Mouse (Mus musculus) forebrain, embryonic 14.5 days (tissue): ENCODE data around the gene Ifitm10. TPM values are rescaled to one million over a fixed set of nuclear protein-coding genes. Genes with fewer than 3 reads are reported as not detected.
A peak's percentile ranks its signal among the peaks of the same experiment; 100 is the strongest.

ENCODE experiments used
- ATAC-seq: fragments of 200-750 bp; cut with Nextera tagmentation; 2 replicates; pipeline ENCODE4 v1.8.0; 2017; ENCODE audit warnings: mild to moderate bottlenecking, moderate library complexity
- DNase-seq: peaks from one replicate; pipeline ENCODE4 v3.0.0-alpha.2; 2015; ENCODE audit warnings: low spot score
- H3K27ac ChIP-seq: fragments of 300-500 bp; sonication (generic); 2 replicates; pipeline ENCODE4 v1.5.1; 2014; ENCODE audit warnings: low read depth, mild to moderate bottlenecking, control low read depth, low read length, moderate library complexity
- H3K27me3 ChIP-seq: fragments of 300-500 bp; sonication (generic); replicated peaks from 2 replicates; pipeline ENCODE4 v1.6.1; 2014; ENCODE audit warnings: low read length, control low read depth, mixed read lengths; ENCODE audit not compliant: control insufficient read depth, insufficient read depth
- H3K36me3 ChIP-seq: fragments of 300-500 bp; sonication (generic); 2 replicates; pipeline ENCODE4 v1.6.1; 2014; ENCODE audit warnings: low read length, control low read depth; ENCODE audit not compliant: control insufficient read depth, insufficient read depth
- H3K4me1 ChIP-seq: fragments of 300-500 bp; sonication (generic); 2 replicates; pipeline ENCODE4 v1.6.1; 2014; ENCODE audit warnings: antibody characterized with exemption, low read length, control low read depth; ENCODE audit not compliant: control insufficient read depth, insufficient read depth
- H3K4me2 ChIP-seq: fragments of 300-500 bp; sonication (generic); 2 replicates; pipeline ENCODE4 v1.6.1; 2014; ENCODE audit warnings: mild to moderate bottlenecking, control low read depth, low read length
- H3K4me3 ChIP-seq: fragments of 300-500 bp; sonication (generic); 2 replicates; pipeline ENCODE4 v1.5.1; 2014; ENCODE audit warnings: low read depth, low read length, control low read depth
- H3K9ac ChIP-seq: fragments of 300-500 bp; sonication (generic); 2 replicates; pipeline ENCODE4 v1.6.1; 2014; ENCODE audit warnings: mild to moderate bottlenecking, low read length, control low read depth, moderate library complexity
- H3K9me3 ChIP-seq: fragments of 300-500 bp; sonication (generic); replicated peaks from 2 replicates; pipeline ENCODE4 v1.6.1; 2016; ENCODE audit warnings: low read length, control low read depth, mixed read lengths; ENCODE audit not compliant: control insufficient read depth
- WGBS: fragments of 180-500 bp; shearing (Covaris S2); extraction: QIAGEN DNeasy Blood & Tissue Kit; methylation state at CpG from one replicate; pipeline ENCODE4 v1.1.7; 2014; 5-methylcytosine and 5-hydroxymethylcytosine counted together
- polyA plus RNA-seq: library from polyadenylated mRNA; unstranded; fragments of >200 nt; fragmentation: Nextera tagmentation; extraction: Ambion mirVana; gene quantifications from 2 replicates; pipeline ENCODE4 v1.2.1, GENCODE M21; 2014

The Ifitm10 gene
- polyA plus RNA-seq, 1 experiment from 2014 or later, result 1.9 TPM

GRCm38 (mm10) chr7:142376096-142376495, 2.5 kb upstream of the Ifitm10 start:
- Histone ChIP-seq H3K9me3 (no peaks in the 10 kb centered on the region), H3K4me3 (no peak overlapping the region), H3K4me1 (no peaks in the 10 kb centered on the region), H3K4me2 (no peak overlapping the region), H3K36me3 (peaks cover 53% of the 10 kb centered on the region), H3K27me3 (peaks cover 21% of the 10 kb centered on the region), H3K27ac (no peak overlapping the region), H3K9ac (no peak overlapping the region)
- DNase-seq (no peak), ATAC-seq (no peak)
- WGBS, result 92% methylated on average over 4 of the region's 4 CpGs

- Histone ChIP-seq H3K4me3 (no peak overlapping the region), H3K27me3 (peaks cover 28% of the 10 kb centered on the region), H3K4me1 (no peaks in the 10 kb centered on the region), H3K36me3 (peaks cover 45% of the 10 kb centered on the region), H3K4me2 (no peak overlapping the region), H3K27ac (no peak overlapping the region), H3K9me3 (no peaks in the 10 kb centered on the region), H3K9ac (no peak overlapping the region)
- 84% methylated on average over 6 of the region's 6 CpGs for WGBS
- DNase-seq (no peak), ATAC-seq (no peak)
Observed at GRCm38 (mm10) chr7:142375261-142375724, 1.7 kb upstream of the Ifitm10 start.

GRCm38 (mm10) chr7:142374413-142375015, 961 bp upstream of the Ifitm10 start:
- Histone ChIP-seq H3K27me3 (peaks cover 28% of the 10 kb centered on the region), H3K4me1 (no peaks in the 10 kb centered on the region), H3K9ac (no peak overlapping the region), H3K9me3 (no peaks in the 10 kb centered on the region), H3K27ac (no peak overlapping the region), H3K36me3 (peaks cover 37% of the 10 kb centered on the region), H3K4me3 (no peak overlapping the region), H3K4me2 (no peak overlapping the region)
- DNase-seq (no peak), ATAC-seq (no peak)
- WGBS, result 94% methylated on average over 5 of the region's 5 CpGs

- no peak overlapping the region for H3K9ac ChIP-seq
- peaks cover 23% of the 10 kb centered on the region for H3K36me3 ChIP-seq
- no peaks in the 10 kb centered on the region for H3K4me1 ChIP-seq
- DNase-seq (no peak), ATAC-seq (no peak)
- no peak overlapping the region for H3K4me3 ChIP-seq
- WGBS, result 78% methylated on average over 5 of the region's 5 CpGs
- no peaks in the 10 kb centered on the region for H3K9me3 ChIP-seq
- no peak overlapping the region for H3K4me2 ChIP-seq
- peaks cover 28% of the 10 kb centered on the region for H3K27me3 ChIP-seq
- no peak overlapping the region for H3K27ac ChIP-seq
Observed at GRCm38 (mm10) chr7:142373039-142373438, 514 bp downstream of the Ifitm10 start.

GRCm38 (mm10) chr7:142371768-142372661, 1.5 kb downstream of the Ifitm10 start:
- DNase-seq (no peak), ATAC-seq (no peak)
- WGBS, result 1% methylated on average over 61 of the region's 64 CpGs
- H3K4me3 ChIP-seq, result peak overlapping the region; percentile 34
- H3K27me3 ChIP-seq, result peaks cover 28% of the 10 kb centered on the region
- H3K4me1 ChIP-seq, result no peaks in the 10 kb centered on the region
- no peak overlapping the region for H3K27ac ChIP-seq
- H3K9me3 ChIP-seq, result no peaks in the 10 kb centered on the region
- peak overlapping the region; percentile 58 for H3K4me2 ChIP-seq
- H3K9ac ChIP-seq, result peak overlapping the region; percentile 40
- peaks cover 16% of the 10 kb centered on the region for H3K36me3 ChIP-seq

DNA sequence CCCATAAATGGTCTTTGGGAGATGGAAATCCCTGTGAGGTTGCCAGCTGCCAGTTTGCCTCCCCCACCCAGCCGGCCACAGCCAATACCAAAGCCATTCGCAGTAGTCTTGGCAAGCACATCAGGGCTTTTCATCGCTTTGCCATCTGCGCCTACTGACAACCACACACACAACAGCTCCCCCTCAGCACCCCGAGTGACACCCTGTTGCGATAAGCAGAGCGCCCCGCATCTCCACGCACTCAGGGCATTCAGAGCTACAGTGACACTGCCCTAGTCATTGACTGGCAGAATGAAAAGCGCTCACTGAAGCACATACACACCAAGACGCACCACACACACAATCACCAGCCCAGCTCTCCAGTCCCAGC, 2.2 kb downstream of the Ifitm10 start:
- peak; percentile 44 for DNase-seq
- Histone ChIP-seq H3K4me2 (peak overlapping the region; percentile 58), H3K27ac (no peak overlapping the region), H3K4me3 (peak overlapping the region; percentile 34), H3K9ac (peak overlapping the region; percentile 40; the same call in 1 of the 2 replicates), H3K4me1 (no peaks in the 10 kb centered on the region), H3K36me3 (peaks cover 9% of the 10 kb centered on the region), H3K27me3 (peaks cover 28% of the 10 kb centered on the region), H3K9me3 (no peaks in the 10 kb centered on the region)
- peak; percentile 23; the same call in 1 of the 2 replicates for ATAC-seq
- 20% methylated on average over 11 of the region's 11 CpGs for WGBS

GRCm38 (mm10) chr7:142370937-142371336, 2.6 kb downstream of the Ifitm10 start:
- WGBS, result 78% methylated on average over 18 of the region's 18 CpGs
- peaks cover 5% of the 10 kb centered on the region for H3K36me3 ChIP-seq
- peaks cover 28% of the 10 kb centered on the region for H3K27me3 ChIP-seq
- ATAC-seq (no peak), DNase-seq (no peak)
- no peaks in the 10 kb centered on the region for H3K4me1 ChIP-seq
- no peak overlapping the region for H3K9ac ChIP-seq
- no peaks in the 10 kb centered on the region for H3K9me3 ChIP-seq
- no peak overlapping the region for H3K27ac ChIP-seq
- H3K4me3 ChIP-seq, result no peak overlapping the region
- peak overlapping the region; percentile 58; the same call in 1 of the 2 replicates for H3K4me2 ChIP-seq

- no peak overlapping the region for H3K4me3 ChIP-seq
- no peaks in the 10 kb centered on the region for H3K4me1 ChIP-seq
- DNase-seq (no peak), ATAC-seq (no peak)
- no peak overlapping the region for H3K27ac ChIP-seq
- WGBS, result 75% methylated on average over 6 of the region's 6 CpGs
- H3K9me3 ChIP-seq, result no peaks in the 10 kb centered on the region
- peaks cover 28% of the 10 kb centered on the region for H3K27me3 ChIP-seq
- 0 out of 2 replicates have a peak, but pooled peaks cover 3% of the 10 kb centered on the region for H3K36me3 ChIP-seq
- H3K4me2 ChIP-seq, result no peak overlapping the region
- H3K9ac ChIP-seq, result no peak overlapping the region
Observed at GRCm38 (mm10) chr7:142369820-142370219, 3.7 kb downstream of the Ifitm10 start.

GRCm38 (mm10) chr7:142368856-142369255, 4.7 kb downstream of the Ifitm10 start:
- Histone ChIP-seq H3K9me3 (no peaks in the 10 kb centered on the region), H3K27me3 (peaks cover 28% of the 10 kb centered on the region), H3K36me3 (no peaks in the 10 kb centered on the region), H3K4me2 (no peak overlapping the region), H3K9ac (no peak overlapping the region), H3K4me1 (no peaks in the 10 kb centered on the region), H3K27ac (no peak overlapping the region), H3K4me3 (no peak overlapping the region)
- 79% methylated on average over 2 of the region's 2 CpGs for WGBS
- DNase-seq, result no peak
- no peak for ATAC-seq
